Mouse (Mus musculus): Measurements from ENCODE around the gene Pdxp.

Pdxp gene

GRCm38 (mm10) chr15:78899740-78900584, 13.8 kb upstream of the Pdxp start, which contains the start of gene Sh3bp1:
TSS of gene Sh3bp1 (plus strand) at chr15:78899768.
- DNase-seq: peak; percentile 50 to 66

- no peak for DNase-seq
Observed at GRCm38 (mm10) chr15:78900585-78901421, 12.9 kb upstream of the Pdxp start.

GRCm38 (mm10) chr15:78901422-78901789, 12.3 kb upstream of the Pdxp start:
- no peak for DNase-seq

DNA sequence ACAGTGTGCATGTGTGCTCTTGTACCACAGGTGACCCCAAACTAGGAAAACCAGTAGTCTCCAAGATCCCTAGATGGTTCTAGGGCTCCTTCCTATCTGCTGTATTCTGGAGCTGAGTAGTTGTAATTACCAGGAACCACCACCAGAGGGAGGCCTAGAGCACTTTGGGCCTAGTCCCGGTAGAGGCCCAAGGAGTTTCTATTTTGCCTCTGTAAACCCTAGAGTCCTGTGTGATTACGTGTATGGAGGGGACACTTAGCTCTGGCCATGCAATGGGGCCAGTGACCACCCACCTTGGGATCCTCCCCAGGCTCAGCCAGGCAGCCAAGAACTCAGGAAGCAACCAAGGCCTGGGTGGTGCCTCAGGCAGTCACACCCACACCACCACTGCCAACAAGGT, 10.5 kb upstream of the Pdxp start:
- peak; percentile 82 to 90 for DNase-seq

GRCm38 (mm10) chr15:78908399-78908798, 5.3 kb upstream of the Pdxp start:
- DNase-seq: no peak

GRCm38 (mm10) chr15:78908982-78909381, 4.7 kb upstream of the Pdxp start:
- DNase-seq: no peak

DNA sequence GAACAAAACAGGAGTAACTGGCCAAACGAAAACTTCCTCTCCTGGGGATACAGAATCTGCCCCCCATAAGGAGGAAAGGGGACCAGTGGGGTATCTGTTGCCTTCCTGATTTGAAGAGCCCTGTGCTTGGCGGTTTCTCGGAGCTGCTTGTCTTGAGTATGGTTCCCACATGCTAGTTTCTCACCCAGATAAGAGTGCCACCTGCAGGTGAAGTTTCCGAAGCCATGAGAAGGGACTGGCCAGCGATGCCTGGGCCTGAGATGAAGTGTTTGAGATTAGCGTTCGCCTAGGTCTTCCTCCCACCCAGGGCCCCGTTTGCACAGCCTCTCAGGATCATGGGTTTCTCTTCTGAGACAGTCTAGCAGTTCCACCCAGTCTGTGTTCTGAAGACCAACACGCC, 1.7 kb upstream of the Pdxp start:
- peak; percentile 60 to 73 for DNase-seq

GRCm38 (mm10) chr15:78914091-78914822, 538 bp downstream of the Pdxp start:
- peak; percentile 65 to 79 for DNase-seq

DNA sequence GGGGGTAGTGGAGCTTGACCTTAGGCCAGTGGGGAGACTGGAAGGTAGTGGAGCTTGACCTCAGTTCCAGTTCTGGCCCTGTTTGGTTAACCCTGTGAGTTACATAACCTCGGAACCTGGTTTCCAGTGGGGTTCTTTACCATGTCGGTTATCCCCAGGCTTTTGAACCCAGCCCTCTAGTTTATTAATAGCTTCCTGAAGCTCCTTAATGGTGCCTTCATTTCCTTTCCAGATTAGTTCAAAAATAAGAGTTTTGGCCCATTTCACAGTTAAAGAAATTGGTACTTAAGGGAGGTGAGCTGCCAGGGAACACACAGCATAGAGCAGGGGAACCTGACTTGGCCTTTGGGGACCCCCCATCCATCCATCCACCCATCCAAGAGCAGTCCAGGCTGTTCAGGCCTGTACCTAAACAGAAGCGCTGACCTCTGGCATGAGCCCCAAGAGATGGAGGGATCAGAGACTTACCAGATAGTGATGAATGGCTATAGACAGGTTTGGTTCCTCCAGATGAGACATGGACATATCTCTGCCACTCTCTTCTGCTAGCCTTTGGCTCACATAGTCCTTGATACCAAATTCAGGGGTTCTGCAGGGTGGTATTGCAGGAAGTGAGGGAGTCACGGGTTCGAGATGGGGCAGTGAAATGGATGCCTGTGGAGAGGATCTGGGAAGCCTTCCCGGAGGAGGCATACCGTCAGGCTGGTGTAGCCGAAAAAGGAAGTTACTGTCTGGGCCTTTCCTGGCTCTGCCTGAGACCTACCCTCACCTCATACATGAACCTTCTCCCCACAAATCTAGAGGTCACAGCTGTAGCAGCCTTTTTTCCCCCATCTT, 1.3 kb downstream of the Pdxp start:
- peak in 1 of 2 experiments; percentile 57 for DNase-seq

- DNase-seq: peak; percentile 77 to 90
Observed at GRCm38 (mm10) chr15:78915660-78916017, 1.9 kb downstream of the Pdxp start.

DNA sequence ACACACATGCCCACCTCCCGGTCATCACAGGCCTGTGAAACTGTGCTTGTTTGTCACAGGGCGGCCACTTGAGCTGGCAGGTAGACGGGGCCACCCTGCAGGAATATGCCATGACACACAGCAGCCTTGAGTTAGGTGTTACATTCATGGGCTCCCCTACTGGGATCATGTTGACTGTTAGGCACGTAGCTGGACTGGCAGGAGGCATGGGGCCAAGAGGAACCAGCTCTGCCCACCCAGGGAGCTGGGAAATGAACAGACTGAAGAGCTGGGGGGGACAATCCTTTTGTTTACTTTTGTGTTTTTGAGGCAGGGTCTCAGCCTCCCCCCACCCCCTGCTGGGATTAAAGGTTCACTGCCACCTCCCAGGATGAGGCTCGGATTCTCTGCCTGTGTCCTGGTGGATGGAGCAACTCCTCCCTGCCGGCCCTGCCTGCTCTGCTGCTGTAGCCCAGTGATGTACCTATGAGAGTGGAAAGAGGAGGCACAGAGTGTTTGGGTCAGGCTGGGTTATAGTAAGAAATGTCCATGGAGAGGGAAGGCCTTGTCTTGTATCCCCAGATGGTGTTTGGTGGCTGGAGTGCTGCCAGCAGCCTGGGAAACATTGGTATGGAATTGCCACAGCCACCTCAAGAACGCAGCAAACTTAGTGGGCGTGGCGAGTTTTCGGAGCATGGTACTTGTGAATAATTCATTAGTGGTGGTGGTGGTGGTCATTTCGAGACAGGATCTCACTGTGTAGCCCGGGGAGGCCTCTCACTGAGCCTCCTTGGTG, 2.5 kb downstream of the Pdxp start:
- DNase-seq: peak; percentile 71 to 78

- DNase-seq: peak in 1 of 2 experiments; percentile 31
Observed at GRCm38 (mm10) chr15:78918126-78918525, 4.4 kb downstream of the Pdxp start.

- no peak for DNase-seq
Observed at GRCm38 (mm10) chr15:78919914-78920313, 6.2 kb downstream of the Pdxp start.

- no peak for DNase-seq
Observed at GRCm38 (mm10) chr15:78922700-78923099, 9.0 kb downstream of the Pdxp start.

GRCm38 (mm10) chr15:78923585-78923984, 9.9 kb downstream of the Pdxp start:
- DNase-seq: no peak

DNA sequence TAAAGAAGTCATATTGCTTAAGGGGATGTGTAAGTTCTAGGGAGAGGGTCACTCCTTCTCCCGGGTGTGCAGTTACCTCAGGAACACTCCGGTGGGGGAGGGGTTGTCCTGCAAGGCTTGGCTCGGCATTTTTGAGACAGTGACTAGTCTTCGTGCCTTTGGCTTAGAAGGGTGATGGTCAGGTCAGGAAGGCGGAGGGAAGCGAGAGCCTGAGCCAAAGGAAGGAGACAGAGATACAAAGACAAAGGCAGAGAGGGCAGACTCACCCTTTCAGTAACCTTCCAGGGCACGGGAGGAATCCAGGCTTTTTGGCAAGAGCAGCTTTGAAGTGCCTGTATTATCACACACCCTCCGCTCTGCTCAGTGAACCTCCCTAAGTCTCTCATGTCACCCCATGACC, 11.4 kb downstream of the Pdxp start:
- DNase-seq: no peak

DNA sequence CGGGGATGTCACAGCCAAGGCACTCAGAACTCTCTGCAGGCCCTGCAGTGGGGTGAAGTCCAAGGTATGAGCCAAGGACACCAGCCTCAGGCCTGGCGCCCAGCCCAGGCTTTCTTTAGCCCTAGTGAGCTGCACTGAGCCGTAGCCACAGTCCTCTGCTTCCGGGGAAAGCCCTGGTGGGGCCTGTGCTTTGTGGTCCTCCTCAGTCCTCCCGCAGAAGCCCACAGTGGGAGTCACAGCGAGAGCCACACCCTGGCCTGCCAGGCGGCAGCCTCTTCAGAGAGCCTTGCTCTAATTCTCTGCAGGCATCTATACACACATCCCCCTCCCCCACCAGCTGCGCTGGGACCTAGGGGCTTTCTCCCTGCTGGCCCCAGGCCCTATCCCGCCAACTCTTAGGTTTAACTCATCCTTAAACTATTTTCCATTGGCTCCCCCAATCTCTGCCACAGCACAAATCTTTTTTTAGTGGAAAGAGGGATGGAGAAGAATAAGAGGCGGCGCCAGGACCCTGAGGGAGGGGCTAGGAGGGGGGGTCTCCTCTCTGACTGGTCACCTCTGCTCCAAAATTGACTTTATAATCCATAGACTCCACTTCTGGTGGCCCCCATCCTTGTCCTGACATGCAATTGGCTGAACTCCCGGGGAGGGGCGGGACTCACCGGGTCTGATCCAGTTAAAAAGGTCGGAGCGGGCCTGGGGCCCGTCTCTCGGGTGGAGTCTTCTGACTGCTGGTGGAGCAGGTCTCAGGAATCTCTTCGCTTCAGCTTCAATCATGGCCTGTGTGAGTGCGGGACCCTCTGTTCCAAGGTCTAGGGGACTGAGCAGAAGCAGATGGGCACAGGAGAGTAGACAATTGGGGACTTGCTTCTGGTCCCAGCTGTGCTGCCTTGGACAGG, 12.6 kb downstream of the Pdxp start, which contains the start of gene Lgals1:
Lgals1 (plus strand) TSS at position 705 of the 899 bp plus-strand sequence.
- DNase-seq: peak; percentile 82 to 83

DNA sequence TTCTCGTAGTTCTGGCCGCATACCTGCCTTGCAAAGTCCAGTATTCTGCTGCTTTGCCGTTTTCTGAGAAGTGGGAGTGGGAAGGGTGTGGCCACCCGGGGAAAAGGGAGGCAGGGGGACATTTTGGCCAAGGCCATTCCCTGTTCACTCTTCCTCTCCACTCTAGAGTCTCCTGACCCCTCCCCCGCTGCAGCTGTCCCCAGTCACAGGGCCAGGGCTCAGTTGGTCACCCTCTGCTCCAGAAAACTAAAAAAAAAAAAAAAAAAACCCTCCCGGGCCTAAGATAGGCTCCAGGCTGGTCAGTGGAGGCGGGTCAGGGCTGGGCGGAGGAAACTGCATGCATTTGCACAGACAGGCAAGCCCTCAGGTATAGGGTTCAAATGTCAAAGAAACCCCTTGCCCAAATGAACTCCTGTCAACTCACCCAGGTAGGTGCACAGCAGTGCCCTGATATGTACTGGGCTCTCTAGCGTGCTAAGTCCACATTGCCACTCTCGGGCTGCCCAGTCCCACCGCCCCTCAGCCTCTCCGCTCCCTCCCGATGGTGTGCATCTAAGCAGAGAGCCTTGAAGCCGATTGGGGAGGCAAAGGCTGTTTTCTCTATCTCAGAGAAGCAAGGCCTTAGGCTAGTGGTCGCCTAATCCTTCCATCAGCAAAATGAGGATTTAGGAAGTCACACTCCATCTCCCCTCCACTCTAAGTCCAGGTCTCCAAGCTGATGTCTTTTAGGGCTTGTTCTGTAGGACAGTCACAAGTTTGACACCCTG, 13.5 kb downstream of the Pdxp start:
- DNase-seq: peak; percentile 55 to 66

DNA sequence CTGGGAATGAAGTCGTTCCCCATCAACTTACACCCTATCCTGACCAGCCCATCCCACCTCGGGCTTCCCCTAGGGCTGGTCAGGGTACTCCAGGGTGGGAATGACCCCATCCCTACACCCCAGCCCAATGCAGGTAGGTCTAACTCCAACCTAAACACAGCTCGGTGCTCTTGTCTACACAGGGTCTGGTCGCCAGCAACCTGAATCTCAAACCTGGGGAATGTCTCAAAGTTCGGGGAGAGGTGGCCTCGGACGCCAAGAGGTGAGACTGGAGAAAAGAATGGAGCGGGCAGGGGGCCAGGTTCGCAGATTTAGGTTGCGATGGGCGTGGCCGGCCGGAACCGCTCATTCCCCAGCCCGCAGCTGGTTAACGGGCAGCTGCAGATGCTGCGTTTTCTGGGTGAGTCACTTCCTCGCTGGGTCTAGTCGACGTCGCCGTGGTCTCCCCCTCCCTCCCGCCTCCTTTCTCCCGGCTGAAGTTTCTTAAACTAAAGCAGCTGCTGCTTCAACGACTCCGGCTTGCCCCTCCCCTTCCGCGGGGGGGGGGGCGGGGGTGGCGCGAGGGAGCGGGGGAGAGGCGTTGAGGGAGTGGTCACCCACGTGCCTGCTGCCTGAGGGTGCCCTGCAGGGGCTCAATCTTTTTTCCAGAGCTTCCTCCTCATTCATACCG, 14.2 kb downstream of the Pdxp start:
- no peak for DNase-seq
